Mouse (Mus musculus) gastrocnemius, postnatal 36 days (tissue): ENCODE measurements at regions not wholly inside any gene's neighbourhood (a gene's known extent, or its start where the extent isn't known, plus 50 kb on each side); places are given as distances from the start of the nearest gene placed in this dataset.

ENCODE experiments used
- DNase-seq, 2 experiments: peaks; one replicate each; pipeline ENCODE4 v3.0.0; 2022
- intact Hi-C: fragments of 180-260 bp; cut with DNase I; formaldehyde crosslinking; loops from one replicate; pipeline ENCODE4 v1.15.1; 2025

DNA sequence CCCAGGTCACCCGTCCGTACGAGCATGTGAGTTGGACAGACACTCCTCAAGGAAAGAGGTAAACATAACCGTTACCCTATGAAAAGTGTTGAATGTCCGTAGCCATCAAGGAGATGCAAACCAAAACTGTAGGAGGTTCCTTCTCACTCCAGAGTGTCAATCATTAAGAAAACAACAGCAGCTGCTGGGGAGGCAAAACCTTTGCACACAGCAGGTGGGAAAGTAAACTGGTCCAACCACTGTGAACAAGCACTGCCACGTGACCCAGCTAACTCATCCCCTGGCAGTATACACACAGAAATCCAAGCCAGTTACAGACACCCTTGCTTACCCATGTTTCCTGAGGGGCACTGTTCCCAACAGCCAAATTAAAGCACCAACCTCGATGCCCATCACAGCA lies 54.7 kb upstream of the Irx5 start:
- DNase-seq: no peak
- intact Hi-C loops: no loop called here

DNA sequence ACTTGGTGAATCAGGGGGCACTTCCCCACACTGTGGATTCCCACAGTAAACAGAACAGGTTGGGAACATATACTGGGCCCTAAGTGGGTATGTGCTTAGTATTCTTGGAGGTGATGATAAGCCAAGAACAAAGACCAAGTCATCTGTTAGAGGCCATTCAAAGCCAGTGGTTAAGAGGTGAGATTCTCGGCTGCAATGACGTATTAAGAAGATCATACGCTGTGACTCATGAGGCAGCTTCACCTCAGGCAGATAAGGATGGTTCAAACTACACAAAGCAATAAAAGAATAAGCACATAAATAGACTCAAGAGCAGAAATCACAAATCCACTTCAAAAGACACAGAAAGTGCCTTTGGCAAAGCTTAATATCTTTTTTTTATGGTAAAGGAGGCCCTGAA lies 56.4 kb upstream of the Irx5 start:
- DNase-seq: no peak
- intact Hi-C loops: no loop called here

GRCm38 (mm10) chr8:92286841-92287811 lies 70.3 kb upstream of the Irx5 start:
- intact Hi-C loops: no loop called here
- no peak for DNase-seq

GRCm38 (mm10) chr8:92275755-92276154 lies 81.7 kb upstream of the Irx5 start:
- DNase-seq: no peak
- intact Hi-C loops: no loop called here

DNA sequence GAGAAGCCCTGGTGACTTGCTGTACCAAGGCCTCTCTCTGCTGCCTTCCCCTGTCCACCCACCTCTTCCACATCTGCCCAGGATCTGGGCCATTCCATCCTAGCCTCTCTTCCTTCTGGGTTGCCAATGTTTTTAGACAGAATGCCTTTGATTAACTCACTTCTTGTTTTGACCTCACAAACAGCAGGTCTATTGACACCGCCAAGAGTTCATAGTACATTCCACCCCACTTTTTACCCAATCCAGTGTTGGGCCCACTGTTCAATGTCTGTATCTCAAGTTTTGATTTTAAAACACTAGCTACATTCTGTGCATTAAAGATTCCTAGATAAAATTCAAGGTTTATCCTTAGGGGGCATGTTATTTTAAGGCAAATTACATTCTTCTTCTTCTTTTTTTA lies 84.7 kb upstream of the Irx5 start:
- intact Hi-C loops: no loop called here
- no peak for DNase-seq

- intact Hi-C loops: no loop called here
- DNase-seq: no peak
Measured at GRCm38 (mm10) chr8:92272073-92272472, 85.4 kb upstream of the Irx5 start.

DNA sequence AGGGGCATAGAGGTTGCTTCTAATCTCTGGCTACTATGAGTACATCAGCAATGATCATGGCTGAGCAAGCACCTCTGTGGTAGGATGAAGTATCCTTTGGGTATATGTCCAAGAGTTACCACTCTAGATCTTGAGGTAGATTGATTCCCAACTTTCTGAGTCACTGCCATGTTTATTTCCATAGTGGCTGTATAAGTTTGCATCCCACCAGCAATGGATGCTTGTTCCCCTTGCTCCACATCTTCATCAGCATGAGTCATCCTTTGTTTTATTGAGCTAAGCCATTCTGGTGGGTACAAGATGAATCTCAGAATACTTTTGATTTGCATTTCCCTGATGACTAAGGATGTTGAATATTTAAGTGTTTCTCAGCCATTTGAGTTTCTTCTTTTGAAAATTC lies 86.8 kb upstream of the Irx5 start:
- DNase-seq: no peak
- intact Hi-C loops: no loop called here

- intact Hi-C loops: no loop called here
- no peak for DNase-seq
Measured at GRCm38 (mm10) chr8:92267415-92267814, 90.0 kb upstream of the Irx5 start.

DNA sequence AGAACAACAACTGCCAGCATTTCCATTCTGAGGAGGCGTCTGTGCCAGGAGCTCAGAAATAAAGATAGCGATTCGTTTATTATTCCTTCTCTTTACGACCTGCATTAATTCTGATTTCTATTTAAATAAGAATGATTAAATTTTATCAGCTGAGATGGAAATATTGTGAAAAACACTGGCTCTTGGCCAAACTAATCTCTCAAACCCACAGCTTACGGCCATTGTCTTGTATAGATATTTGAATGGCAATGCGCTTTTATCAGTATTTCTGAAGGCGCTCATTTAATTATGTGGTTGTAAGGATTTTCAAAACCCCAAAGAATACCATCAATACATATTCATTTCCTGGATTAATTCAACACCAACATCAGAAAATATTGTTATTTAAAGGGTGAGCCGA lies 97.4 kb upstream of the Irx5 start:
- intact Hi-C loops: no loop called here
- no peak for DNase-seq

GRCm38 (mm10) chr8:92258258-92258657 lies 99.2 kb upstream of the Irx5 start:
- intact Hi-C loops: no loop called here
- DNase-seq: no peak

DNA sequence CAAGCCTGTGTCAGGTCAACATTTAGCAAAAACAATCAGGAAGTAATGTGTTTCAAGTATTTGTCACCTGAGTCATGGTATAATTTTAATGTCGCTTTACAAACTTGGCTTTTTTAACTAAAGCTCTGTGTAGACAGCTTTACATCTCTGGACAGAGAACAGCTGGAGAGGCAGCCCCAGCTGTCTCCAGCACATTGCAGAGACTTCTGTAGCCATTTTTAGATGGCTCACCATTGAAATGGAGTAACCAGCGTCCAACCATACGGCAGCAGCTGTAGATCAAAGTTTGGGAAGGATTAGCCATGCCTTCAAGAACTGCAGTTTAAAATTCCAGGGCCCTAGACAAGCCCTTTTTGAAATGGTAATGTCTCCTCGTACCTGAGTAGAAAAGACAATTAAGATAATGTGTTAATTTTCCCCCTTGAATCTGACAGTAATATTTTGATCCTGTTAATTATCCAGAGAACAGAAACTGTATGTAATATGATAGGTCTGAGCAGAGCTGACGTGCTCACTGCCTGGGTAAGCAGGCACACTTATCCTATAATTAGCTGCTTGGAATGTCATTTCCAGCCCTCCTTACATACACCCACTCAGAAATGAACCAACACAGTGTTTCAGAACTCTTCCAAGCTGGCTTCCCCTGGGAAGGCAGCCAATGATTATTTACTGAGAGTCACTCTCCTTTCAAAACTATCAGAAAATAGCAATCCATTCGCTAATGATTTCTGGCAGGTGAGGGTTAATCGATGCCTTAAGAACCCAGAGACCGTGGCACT lies 104.6 kb upstream of the Irx5 start:
- intact Hi-C loops: no loop called here
- no peak for DNase-seq

GRCm38 (mm10) chr8:92246301-92246700 lies 111.1 kb upstream of the Irx5 start:
- intact Hi-C loops: no loop called here

GRCm38 (mm10) chr8:92240686-92241275 lies 116.6 kb upstream of the Irx5 start:
- intact Hi-C loops: no loop called here
- DNase-seq: no peak

More at GRCm38 (mm10) chr8:92246301-92246700, 111.1 kb upstream of the Irx5 start:
- DNase-seq: no peak

DNA sequence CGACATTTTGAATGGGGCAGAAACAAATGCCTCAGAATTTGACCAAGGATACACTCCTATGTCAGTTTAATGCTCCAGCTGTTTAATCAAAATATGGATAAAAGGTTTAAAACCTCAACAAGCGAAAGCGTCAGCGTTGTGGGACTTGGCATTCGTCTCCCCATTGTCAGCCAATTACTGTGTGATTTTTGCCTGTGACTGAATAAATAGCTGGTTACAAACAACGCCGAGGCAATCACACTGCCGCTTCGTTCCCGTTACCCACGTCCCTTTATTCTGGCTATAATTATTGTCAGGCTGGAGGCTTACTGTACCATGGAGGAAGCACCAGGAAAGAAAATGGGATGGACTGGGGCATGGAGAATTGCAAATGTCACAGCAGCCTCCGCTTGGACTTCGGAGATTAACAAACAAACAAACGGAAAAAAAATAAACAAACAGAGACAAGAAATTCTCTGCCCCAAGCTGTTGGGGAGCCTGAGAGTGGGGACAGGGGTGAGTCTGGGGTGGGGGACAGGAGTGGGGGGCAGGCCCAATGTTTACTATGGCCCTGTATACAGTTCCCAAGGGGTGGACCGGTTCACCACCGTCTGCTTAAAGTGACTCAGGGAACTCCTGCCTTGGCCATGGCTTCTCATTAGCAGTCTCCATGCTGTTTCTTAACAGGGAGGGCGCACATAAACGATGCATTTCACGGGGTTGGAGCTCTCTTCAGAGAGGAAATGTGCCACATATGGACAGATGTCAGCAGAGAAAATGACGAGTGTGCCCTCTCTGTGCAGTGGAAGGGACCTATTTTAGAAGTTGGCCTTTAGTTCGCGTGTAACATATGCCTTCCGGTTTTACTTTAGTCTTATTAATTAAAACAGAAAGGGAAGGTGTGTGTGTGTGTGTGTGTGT lies 125.8 kb upstream of the Irx5 start:
- DNase-seq: no peak
- intact Hi-C loops: no loop called here

GRCm38 (mm10) chr8:92229526-92229925 lies 127.9 kb upstream of the Irx5 start:
- intact Hi-C loops: no loop called here
- DNase-seq: no peak

DNA sequence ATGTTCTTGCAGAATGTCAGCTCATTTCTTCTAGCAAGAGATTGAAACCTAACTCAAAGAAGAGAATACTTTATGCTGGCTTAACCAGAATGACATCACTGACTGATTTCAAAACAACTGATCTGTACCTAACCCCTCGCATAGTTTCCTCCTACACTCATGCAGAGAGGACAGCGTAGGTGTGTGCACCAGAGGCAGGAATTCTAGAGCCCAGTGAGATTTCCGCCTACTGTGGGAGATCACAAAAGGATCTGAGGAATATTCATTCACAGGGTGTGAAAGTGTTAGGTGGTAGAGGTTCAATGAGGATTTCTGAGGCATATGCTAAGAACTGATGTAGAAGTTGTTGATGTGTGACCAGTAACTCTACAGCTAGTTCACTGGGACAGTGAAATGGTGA lies 132.5 kb upstream of the Irx5 start:
- no peak for DNase-seq
- intact Hi-C loops: no loop called here

- DNase-seq: no peak
- intact Hi-C loops: no loop called here
Measured at GRCm38 (mm10) chr8:92222992-92223391, 134.4 kb upstream of the Irx5 start.

- intact Hi-C loops: no loop called here
- no peak for DNase-seq
Measured at GRCm38 (mm10) chr8:92219181-92219890, 138.1 kb upstream of the Irx5 start.

DNA sequence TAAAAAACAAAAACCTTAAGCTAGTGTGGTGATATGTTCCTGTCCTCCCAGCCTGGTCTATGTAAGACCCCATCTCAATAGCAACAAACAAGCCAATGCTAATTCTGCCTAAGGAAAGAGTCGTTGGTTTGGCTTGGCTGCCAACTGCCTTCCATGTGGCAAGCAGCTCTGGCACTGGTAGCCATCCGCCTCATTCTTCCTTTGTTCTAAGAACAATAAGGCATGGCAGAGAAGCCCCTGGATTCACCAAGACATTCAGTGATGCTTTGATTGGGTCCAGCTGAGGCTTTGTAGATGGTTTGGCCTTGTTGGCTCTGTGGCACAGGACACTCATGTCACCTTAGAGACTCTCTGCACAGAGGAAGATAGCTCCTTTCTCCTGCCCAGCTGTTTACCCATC lies 139.9 kb upstream of the Irx5 start:
- no peak for DNase-seq
- intact Hi-C loops: no loop called here

DNA sequence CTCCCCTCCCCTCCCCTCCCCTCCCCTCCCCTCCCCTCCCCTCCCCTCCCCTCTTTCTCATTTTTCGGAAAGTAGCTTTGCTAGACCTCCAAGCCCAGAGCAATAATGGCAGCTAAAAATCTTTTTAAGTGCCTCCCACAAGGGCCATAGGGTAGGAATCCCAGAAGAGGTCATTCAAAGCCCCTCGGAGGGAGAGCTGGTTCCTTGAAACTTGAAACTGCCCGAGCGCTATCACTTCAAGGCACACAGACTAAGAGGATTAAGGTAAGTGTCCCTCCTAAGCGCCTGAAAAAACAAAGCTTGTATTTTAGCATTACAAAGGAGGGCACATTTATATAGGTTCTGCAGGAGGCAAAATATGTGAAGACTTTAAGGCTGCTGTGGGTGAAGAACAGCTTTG lies 141.2 kb upstream of the Irx5 start:
- no peak for DNase-seq
- intact Hi-C loops: no loop called here
